Mouse (Mus musculus): ENCODE data around the gene Wdr86. TPM values are rescaled to one million over a fixed set of nuclear protein-coding genes. Genes with fewer than 3 reads are reported as not detected.

Gene Wdr86
- polyA plus RNA-seq, 1 experiment from 2014 or later, result 17.5 TPM

DNA sequence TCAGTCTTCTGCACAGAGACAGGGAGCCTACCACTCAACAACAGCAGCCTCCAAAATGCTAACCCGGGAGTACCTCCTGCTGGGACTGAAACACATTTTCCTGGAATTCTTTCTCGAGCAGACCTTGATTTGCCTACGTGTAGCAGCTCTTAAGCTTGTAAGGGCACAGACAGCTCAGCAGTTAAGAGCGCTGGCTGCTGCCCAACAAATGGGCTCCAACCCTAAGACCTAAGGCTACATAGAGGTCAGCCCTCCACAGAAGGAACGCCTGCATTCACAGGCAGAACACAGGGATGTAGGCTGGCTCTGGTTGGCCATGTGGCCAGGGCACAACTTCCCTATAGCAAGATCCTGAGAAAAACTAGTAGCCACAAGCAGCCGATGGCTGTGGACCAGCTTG lies 4.6 kb downstream of the Wdr86 start:
- H3K36me3 ChIP-seq (ENCODE audit: control insufficient read depth, insufficient read depth, low read length), result no peaks in the 10 kb centered on the region
- H3K9me3 ChIP-seq (ENCODE audit: control insufficient read depth, low read length), result no peaks in the 10 kb centered on the region
- ATAC-seq (ENCODE audit: low FRiP score) (no peak), DNase-seq (ENCODE audit: low spot score) (no peak)
- H3K9ac ChIP-seq (ENCODE audit: low read depth, low read length), result no peak overlapping the region
- 65% methylated on average over 6 of the region's 6 CpGs for WGBS
- H3K27me3 ChIP-seq (ENCODE audit: control insufficient read depth, insufficient read depth, low read length), result peaks cover 19% of the 10 kb centered on the region
- no peak overlapping the region for H3K27ac ChIP-seq (ENCODE audit: low read depth, low read length)
- no peak overlapping the region for H3K4me3 ChIP-seq (ENCODE audit: low read depth, low read length)
- no peak overlapping the region for H3K4me2 ChIP-seq (replicated peaks; ENCODE audit: low read depth, low read length)
- H3K4me1 ChIP-seq (replicated peaks; ENCODE audit: control insufficient read depth, insufficient read depth, low read length), result peaks cover 7% of the 10 kb centered on the region

DNA sequence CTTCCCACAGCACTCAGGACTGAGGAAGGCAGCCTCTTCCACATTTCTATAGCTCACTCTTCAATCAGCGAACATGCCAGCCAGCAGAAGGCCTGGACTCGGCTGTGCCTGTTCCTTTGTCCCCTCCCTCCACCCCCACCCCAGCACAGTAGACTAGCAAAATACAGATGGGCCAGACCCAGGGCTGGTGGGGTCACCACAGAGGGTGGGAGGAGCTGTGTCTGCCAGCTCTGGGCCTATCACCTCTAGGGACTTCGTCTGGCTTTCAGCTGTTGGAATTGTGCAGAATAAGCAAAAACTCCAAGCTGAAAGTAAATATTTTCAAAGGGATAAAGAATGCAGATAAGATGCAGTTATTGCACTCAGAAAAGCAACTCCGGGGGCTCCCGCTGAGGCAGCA lies 5.7 kb downstream of the Wdr86 start:
- 55% methylated on average over 5 of the region's 5 CpGs for WGBS
- ATAC-seq (ENCODE audit: low FRiP score), result no peak

DNA sequence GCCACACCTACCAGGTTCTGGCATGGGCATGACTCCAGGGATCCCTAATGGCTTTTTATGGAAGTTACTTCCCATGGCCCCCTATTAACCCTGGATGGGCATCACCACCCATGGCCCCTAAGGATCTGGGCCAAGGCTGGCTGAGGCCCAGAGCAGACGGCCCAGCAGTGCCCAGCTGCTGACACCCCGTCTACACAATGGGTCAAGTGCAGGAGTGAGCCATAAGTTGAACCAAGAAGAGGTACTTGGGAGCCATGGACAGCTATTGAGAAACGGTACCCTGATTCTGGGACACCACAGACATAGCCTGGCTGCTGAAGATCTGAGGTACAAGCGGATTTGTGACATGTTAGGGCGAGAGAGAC lies 6.3 kb downstream of the Wdr86 start:
- DNase-seq (ENCODE audit: low spot score) (no peak), ATAC-seq (ENCODE audit: low FRiP score) (no peak)
- H3K4me2 ChIP-seq (replicated peaks; ENCODE audit: low read depth, low read length), result no peak overlapping the region
- no peaks in the 10 kb centered on the region for H3K9me3 ChIP-seq (ENCODE audit: control insufficient read depth, low read length)
- H3K27me3 ChIP-seq (ENCODE audit: control insufficient read depth, insufficient read depth, low read length), result peaks cover 2% of the 10 kb centered on the region
- no peaks in the 10 kb centered on the region for H3K36me3 ChIP-seq (ENCODE audit: control insufficient read depth, insufficient read depth, low read length)
- H3K4me3 ChIP-seq (ENCODE audit: low read depth, low read length), result no peak overlapping the region
- WGBS, result 88% methylated on average over 5 of the region's 5 CpGs
- H3K4me1 ChIP-seq (replicated peaks; ENCODE audit: control insufficient read depth, insufficient read depth, low read length), result peaks cover 4% of the 10 kb centered on the region; the same call in 1 of the 2 replicates
- no peak overlapping the region for H3K27ac ChIP-seq (ENCODE audit: low read depth, low read length)
- no peak overlapping the region for H3K9ac ChIP-seq (ENCODE audit: low read depth, low read length)

More for the DNA sequence above, 5.7 kb downstream of the Wdr86 start:
- Histone ChIP-seq H3K27ac (ENCODE audit: low read depth, low read length) (no peak overlapping the region), H3K27me3 (ENCODE audit: control insufficient read depth, insufficient read depth, low read length) (peaks cover 8% of the 10 kb centered on the region), H3K36me3 (ENCODE audit: control insufficient read depth, insufficient read depth, low read length) (no peaks in the 10 kb centered on the region), H3K4me3 (ENCODE audit: low read depth, low read length) (no peak overlapping the region), H3K4me2 (replicated peaks; ENCODE audit: low read depth, low read length) (no peak overlapping the region), H3K4me1 (replicated peaks; ENCODE audit: control insufficient read depth, insufficient read depth, low read length) (peaks cover 4% of the 10 kb centered on the region), H3K9me3 (ENCODE audit: control insufficient read depth, low read length) (no peaks in the 10 kb centered on the region), H3K9ac (ENCODE audit: low read depth, low read length) (0 out of 2 replicates have a peak overlapping the region, but pooled peaks have one; percentile 15)
- no peak for DNase-seq (ENCODE audit: low spot score)

- no peaks in the 10 kb centered on the region for H3K27me3 ChIP-seq (ENCODE audit: control insufficient read depth, insufficient read depth, low read length)
- H3K4me3 ChIP-seq (ENCODE audit: low read depth, low read length), result no peak overlapping the region
- H3K27ac ChIP-seq (ENCODE audit: low read depth, low read length), result no peak overlapping the region
- H3K9ac ChIP-seq (ENCODE audit: low read depth, low read length), result no peak overlapping the region
- no peak overlapping the region for H3K4me2 ChIP-seq (replicated peaks; ENCODE audit: low read depth, low read length)
- H3K36me3 ChIP-seq (ENCODE audit: control insufficient read depth, insufficient read depth, low read length), result no peaks in the 10 kb centered on the region
- no peak for ATAC-seq (ENCODE audit: low FRiP score)
- no peaks in the 10 kb centered on the region for H3K9me3 ChIP-seq (ENCODE audit: control insufficient read depth, low read length)
- WGBS, result 79% methylated on average over 11 of the region's 11 CpGs
- peaks cover 4% of the 10 kb centered on the region; the same call in 1 of the 2 replicates for H3K4me1 ChIP-seq (replicated peaks; ENCODE audit: control insufficient read depth, insufficient read depth, low read length)
- DNase-seq (ENCODE audit: low spot score), result no peak
These were observed 6.8 kb downstream of the Wdr86 start for GRCm38 (mm10) chr5:24723527-24724269.

DNA sequence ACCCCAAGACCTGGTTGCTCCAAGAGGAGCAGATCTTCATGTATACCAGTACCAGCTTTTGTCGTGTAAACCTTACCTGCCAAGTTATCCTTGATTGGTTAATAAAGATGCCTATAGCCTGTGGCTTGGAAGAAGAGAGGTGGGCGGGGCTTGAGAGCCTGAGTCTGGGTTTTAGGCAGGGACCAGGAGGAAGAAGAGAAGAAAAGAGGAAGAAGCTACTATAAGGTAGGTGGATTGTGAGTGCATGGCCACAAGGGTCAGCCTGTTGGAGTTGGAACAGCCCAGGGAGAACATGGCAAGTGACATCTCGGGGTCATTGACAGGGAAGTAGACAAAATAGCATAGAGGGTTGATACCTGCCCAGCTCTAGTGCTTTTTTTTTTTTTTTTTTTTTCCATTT lies 10.7 kb downstream of the Wdr86 start:
- no peaks in the 10 kb centered on the region for H3K9me3 ChIP-seq (ENCODE audit: control insufficient read depth, low read length)
- H3K27ac ChIP-seq (ENCODE audit: low read depth, low read length), result no peak overlapping the region
- H3K36me3 ChIP-seq (ENCODE audit: control insufficient read depth, insufficient read depth, low read length), result no peaks in the 10 kb centered on the region
- no peaks in the 10 kb centered on the region for H3K27me3 ChIP-seq (ENCODE audit: control insufficient read depth, insufficient read depth, low read length)
- H3K4me2 ChIP-seq (replicated peaks; ENCODE audit: low read depth, low read length), result no peak overlapping the region
- DNase-seq (ENCODE audit: low spot score) (no peak), ATAC-seq (ENCODE audit: low FRiP score) (no peak)
- no peak overlapping the region for H3K4me3 ChIP-seq (ENCODE audit: low read depth, low read length)
- no peak overlapping the region for H3K9ac ChIP-seq (ENCODE audit: low read depth, low read length)
- 87% methylated on average over 3 of the region's 3 CpGs for WGBS
- H3K4me1 ChIP-seq (replicated peaks; ENCODE audit: control insufficient read depth, insufficient read depth, low read length), result peaks cover 3% of the 10 kb centered on the region; the same call in 1 of the 2 replicates

DNA sequence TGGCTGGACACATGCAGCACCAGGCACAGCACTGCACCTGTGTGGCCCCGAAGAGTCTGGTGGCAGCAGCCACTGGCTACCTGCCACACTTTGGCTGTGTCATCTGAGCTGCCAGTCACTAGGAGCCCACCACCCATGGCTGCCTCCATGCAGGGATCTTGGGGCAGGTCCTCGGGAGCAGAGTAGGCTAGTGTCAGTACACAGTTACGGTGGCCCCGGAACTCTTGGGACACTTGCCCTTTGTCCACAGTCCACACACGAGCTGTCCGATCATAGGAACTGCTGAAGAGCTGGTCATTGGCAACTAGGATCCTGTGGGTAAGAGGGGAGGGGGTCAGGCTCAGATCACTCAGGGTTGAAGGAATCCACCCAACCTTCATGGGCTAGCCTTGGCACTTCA lies 12.5 kb downstream of the Wdr86 start:
- no peak overlapping the region for H3K9ac ChIP-seq (ENCODE audit: low read depth, low read length)
- no peak overlapping the region for H3K4me2 ChIP-seq (replicated peaks; ENCODE audit: low read depth, low read length)
- no peak for DNase-seq (ENCODE audit: low spot score)

GRCm38 (mm10) chr5:24713987-24714386 lies 16.5 kb downstream of the Wdr86 start:
- no peaks in the 10 kb centered on the region for H3K9me3 ChIP-seq (ENCODE audit: control insufficient read depth, low read length)
- no peak overlapping the region for H3K27ac ChIP-seq (ENCODE audit: low read depth, low read length)
- 91% methylated on average over 6 of the region's 6 CpGs for WGBS
- no peaks in the 10 kb centered on the region for H3K27me3 ChIP-seq (ENCODE audit: control insufficient read depth, insufficient read depth, low read length)
- DNase-seq (ENCODE audit: low spot score), result no peak
- no peak overlapping the region for H3K9ac ChIP-seq (ENCODE audit: low read depth, low read length)
- H3K4me1 ChIP-seq (replicated peaks; ENCODE audit: control insufficient read depth, insufficient read depth, low read length), result no peaks in the 10 kb centered on the region
- no peak for ATAC-seq (ENCODE audit: low FRiP score)
- no peak overlapping the region for H3K4me2 ChIP-seq (replicated peaks; ENCODE audit: low read depth, low read length)
- no peak overlapping the region for H3K4me3 ChIP-seq (ENCODE audit: low read depth, low read length)
- H3K36me3 ChIP-seq (ENCODE audit: control insufficient read depth, insufficient read depth, low read length), result 0 out of 2 replicates have a peak, but pooled peaks cover 2% of the 10 kb centered on the region

More for the DNA sequence above, 12.5 kb downstream of the Wdr86 start:
- H3K36me3 ChIP-seq (ENCODE audit: control insufficient read depth, insufficient read depth, low read length), result no peaks in the 10 kb centered on the region
- H3K4me1 ChIP-seq (replicated peaks; ENCODE audit: control insufficient read depth, insufficient read depth, low read length), result no peaks in the 10 kb centered on the region
- H3K9me3 ChIP-seq (ENCODE audit: control insufficient read depth, low read length), result no peaks in the 10 kb centered on the region
- no peaks in the 10 kb centered on the region for H3K27me3 ChIP-seq (ENCODE audit: control insufficient read depth, insufficient read depth, low read length)
- 96% methylated on average over 6 of the region's 6 CpGs for WGBS
- ATAC-seq (ENCODE audit: low FRiP score), result no peak
- H3K27ac ChIP-seq (ENCODE audit: low read depth, low read length), result no peak overlapping the region
- no peak overlapping the region for H3K4me3 ChIP-seq (ENCODE audit: low read depth, low read length)

DNA sequence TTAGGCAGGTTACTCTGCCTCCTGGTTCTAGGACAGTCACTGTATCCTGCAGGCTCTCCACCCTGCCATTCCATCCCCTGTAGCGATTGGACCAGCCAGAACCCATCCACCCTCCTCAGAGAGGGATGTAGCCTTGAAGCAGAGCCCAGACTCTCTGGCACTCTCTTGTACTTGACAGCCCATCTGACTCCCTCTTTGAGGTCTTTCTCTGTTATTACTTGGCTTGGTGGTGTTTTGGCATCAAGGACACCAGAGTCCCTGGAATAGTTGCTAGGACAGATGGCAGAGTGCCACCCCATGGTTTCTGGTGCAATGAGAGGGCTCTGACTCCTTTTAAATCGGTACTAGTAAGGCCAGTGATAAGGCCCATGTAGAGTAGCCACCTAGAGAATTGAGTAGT lies 17.3 kb downstream of the Wdr86 start:
- H3K9me3 ChIP-seq (ENCODE audit: control insufficient read depth, low read length), result no peaks in the 10 kb centered on the region
- DNase-seq (ENCODE audit: low spot score) (no peak), ATAC-seq (ENCODE audit: low FRiP score) (no peak)
- H3K9ac ChIP-seq (ENCODE audit: low read depth, low read length), result no peak overlapping the region
- H3K36me3 ChIP-seq (ENCODE audit: control insufficient read depth, insufficient read depth, low read length), result 0 out of 2 replicates have a peak, but pooled peaks cover 6% of the 10 kb centered on the region
- 92% methylated on average over 2 of the region's 2 CpGs for WGBS
- H3K4me1 ChIP-seq (replicated peaks; ENCODE audit: control insufficient read depth, insufficient read depth, low read length), result no peaks in the 10 kb centered on the region
- no peak overlapping the region for H3K4me2 ChIP-seq (replicated peaks; ENCODE audit: low read depth, low read length)
- H3K4me3 ChIP-seq (ENCODE audit: low read depth, low read length), result no peak overlapping the region
- no peaks in the 10 kb centered on the region for H3K27me3 ChIP-seq (ENCODE audit: control insufficient read depth, insufficient read depth, low read length)
- no peak overlapping the region for H3K27ac ChIP-seq (ENCODE audit: low read depth, low read length)

- Histone ChIP-seq H3K4me1 (replicated peaks; ENCODE audit: control insufficient read depth, insufficient read depth, low read length) (no peaks in the 10 kb centered on the region), H3K9ac (ENCODE audit: low read depth, low read length) (no peak overlapping the region), H3K36me3 (ENCODE audit: control insufficient read depth, insufficient read depth, low read length) (peaks cover 9% of the 10 kb centered on the region; the same call in 1 of the 2 replicates), H3K4me2 (replicated peaks; ENCODE audit: low read depth, low read length) (no peak overlapping the region), H3K27me3 (ENCODE audit: control insufficient read depth, insufficient read depth, low read length) (no peaks in the 10 kb centered on the region), H3K27ac (ENCODE audit: low read depth, low read length) (no peak overlapping the region), H3K9me3 (ENCODE audit: control insufficient read depth, low read length) (no peaks in the 10 kb centered on the region), H3K4me3 (ENCODE audit: low read depth, low read length) (no peak overlapping the region)
- 96% methylated on average over 6 of the region's 6 CpGs for WGBS
- no peak for DNase-seq (ENCODE audit: low spot score)
- ATAC-seq (ENCODE audit: low FRiP score), result no peak
These were observed 18.9 kb downstream of the Wdr86 start for GRCm38 (mm10) chr5:24711615-24712014.
